ENCODE assay signal across 9 mouse cellular contexts in genomic region chr2:167351371-167351951, GRCm38 (mm10). TPM values are rescaled to one million over a fixed set of nuclear protein-coding genes. Genes with fewer than 3 reads are reported as not detected.
DNase-seq lines count a peak whose midpoint lies in the region.
"Had no signal": no experiment of that assay in that cellular context is flagged by ENCODE, and none has a peak within 500 bp of the region (broad histone marks: within the 10 kb centered on the region; RNA-seq: fewer than 3 reads in every experiment).

No protein-coding gene starts in this region.

- intact Hi-C loops in heart, postnatal 14 days (cut with DNase I), result no loop called here

- DNase-seq in heart, adult 11 months, result peak; percentile 94
- DNase-seq in heart, postnatal 14 days, result no peak
- peak; percentile 62 to 67 for DNase-seq in spleen, postnatal 36 days (ENCODE audit: low spot score in 2 of 2)
- DNase-seq in spleen, postnatal 4 days (ENCODE audit: low spot score in 2 of 2), result no peak
- DNase-seq in induced T-regulatory cell, adult 2 months (ENCODE audit: low read depth), result peak; percentile 87
- peak; percentile 69 to 82 for DNase-seq in natural killer cell, adult 2 months (ENCODE audit: low spot score in 2 of 2)
- no peak for DNase-seq in left cerebral cortex, adult 18-20 months (ENCODE audit: low spot score in 2 of 2)
- no peak for DNase-seq in urinary bladder, postnatal 36 days (ENCODE audit: low spot score in 2 of 2)
- DNase-seq: adrenal gland, postnatal 10 days had no signal

RNA-seq across cellular contexts. Expression of gene B4galt5, which starts 2.5 kb away (rescaled TPM):
- 10 to 100 TPM; 18.5 to 19.8 TPM for total RNA-seq in heart, postnatal 14 days (2021)
- total RNA-seq in left cerebral cortex, adult 18-20 months (2021), result 10 to 100 TPM; 54.3 to 54.8 TPM

Comparison
In these comparisons a context has a peak if more than half of its experiments do, and no peak if none do; other contexts are left out.
1. DNase-seq: peak in heart, adult 11 months (single experiment), spleen, postnatal 36 days (2 of 2), induced T-regulatory cell, adult 2 months (single experiment) and natural killer cell, adult 2 months (2 of 2); none in heart, postnatal 14 days (0 of 2), spleen, postnatal 4 days (0 of 2), left cerebral cortex, adult 18-20 months (0 of 2) and urinary bladder, postnatal 36 days (0 of 2).